Mouse (Mus musculus) CD4-positive, CD25-positive, alpha-beta regulatory T cell, adult 4 months (primary cell): ENCODE measurements around the gene Hsd11b1. TPM values are rescaled to one million over a fixed set of nuclear protein-coding genes. Genes with fewer than 3 reads are reported as not detected.

Experiments
- ATAC-seq: one replicate; pipeline ENCODE4 v1.8.0; 2017
- polyA plus RNA-seq, 2 experiments: library from polyadenylated mRNA; unstranded; fragments of 100-300 nt; shearing (Covaris generic); gene quantifications; one replicate each; pipeline ENCODE4 v1.2.1; 2017

Hsd11b1 gene
- polyA plus RNA-seq, 2 experiments from 2014 or later = 171 to 174 TPM

DNA sequence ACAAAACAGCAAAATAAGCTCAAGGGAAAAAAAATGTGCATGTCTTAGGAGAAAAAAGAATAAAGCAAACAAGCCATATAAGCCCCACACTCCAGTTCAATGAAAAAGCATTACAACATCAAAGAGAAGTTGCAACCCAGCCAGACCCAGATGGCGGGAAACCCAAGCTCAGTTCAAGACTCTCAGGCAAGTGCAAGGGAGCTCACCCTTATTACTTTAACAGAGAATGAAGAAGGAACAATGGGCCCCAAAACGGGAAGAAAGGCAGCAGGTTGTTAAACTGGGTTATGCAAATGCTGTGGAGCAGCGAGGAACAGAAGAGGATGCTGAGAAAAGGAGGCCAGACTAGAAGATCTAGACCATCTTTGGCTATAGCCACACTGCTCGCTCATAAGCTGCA is 21.0 kb downstream of the Hsd11b1 start:
- no peak for ATAC-seq

GRCm38 (mm10) chr1:193242238-193242637 is 21.6 kb downstream of the Hsd11b1 start:
- ATAC-seq = no peak

DNA sequence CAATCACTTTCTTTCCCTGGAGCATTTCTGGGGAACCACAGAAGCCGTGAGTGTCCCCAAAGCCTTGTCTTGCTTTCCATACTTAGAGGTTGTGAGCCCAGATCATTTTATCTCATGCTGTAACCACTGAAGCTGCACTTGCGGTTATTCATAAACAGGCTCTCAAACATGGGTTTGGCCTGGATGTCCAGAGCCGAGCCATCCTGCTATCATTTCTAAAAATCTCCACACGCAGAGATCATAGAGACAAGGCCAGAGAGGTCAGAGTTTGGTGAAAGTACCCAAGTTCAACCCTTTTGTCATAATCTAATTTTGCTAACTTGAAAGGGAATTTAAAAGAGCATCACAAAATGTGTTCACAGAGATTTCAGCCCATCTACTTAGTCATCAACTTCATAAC is 22.4 kb downstream of the Hsd11b1 start:
- no peak for ATAC-seq

GRCm38 (mm10) chr1:193238426-193238825 is 25.4 kb downstream of the Hsd11b1 start:
- ATAC-seq = no peak

DNA sequence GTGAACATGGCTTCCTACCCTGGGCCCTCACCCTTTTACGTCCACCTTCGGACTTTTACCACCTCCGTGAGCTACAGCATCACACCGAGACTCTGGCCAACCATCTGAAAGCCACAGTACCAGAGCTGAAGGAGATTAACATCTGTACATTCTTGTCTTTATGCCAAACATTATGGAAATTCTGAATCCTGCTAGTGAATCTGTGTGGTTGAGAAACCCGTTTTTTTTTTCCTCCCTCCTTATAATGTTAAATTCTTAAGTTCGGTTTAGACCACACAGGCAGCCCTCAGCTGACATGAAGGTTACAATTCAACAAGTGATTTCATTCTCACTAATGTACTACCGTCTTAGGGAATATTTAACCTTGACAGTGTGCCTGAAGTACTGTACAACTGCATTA is 28.9 kb downstream of the Hsd11b1 start:
- no peak for ATAC-seq

DNA sequence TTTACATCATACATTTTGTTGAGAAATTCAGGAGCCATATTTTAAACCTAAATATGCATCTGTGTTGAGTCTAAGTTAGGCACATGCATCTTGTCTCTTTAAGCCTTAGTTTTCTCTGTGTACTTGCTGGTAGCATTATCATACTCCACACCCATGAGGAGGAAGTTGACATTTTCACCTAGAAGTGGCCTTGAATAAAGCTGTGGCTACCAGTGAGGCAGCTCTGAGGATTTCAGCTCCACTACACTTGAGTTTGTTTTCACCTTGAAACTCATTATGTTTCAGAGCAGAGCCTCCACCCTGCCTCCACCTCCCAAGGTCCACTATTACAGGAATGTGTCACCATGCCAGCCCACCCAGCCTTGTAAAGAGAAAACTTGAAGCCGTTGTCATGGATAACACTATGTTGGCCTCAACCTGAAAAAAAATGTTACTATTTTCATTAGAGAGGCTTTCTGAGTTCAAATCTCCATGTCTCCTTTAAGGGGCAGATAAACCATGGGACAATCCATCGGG is 29.7 kb downstream of the Hsd11b1 start:
- ATAC-seq = no peak

GRCm38 (mm10) chr1:193232732-193233131 is 31.1 kb downstream of the Hsd11b1 start:
- no peak for ATAC-seq

GRCm38 (mm10) chr1:193230935-193231334 is 32.9 kb downstream of the Hsd11b1 start:
- peak; percentile 65 for ATAC-seq

DNA sequence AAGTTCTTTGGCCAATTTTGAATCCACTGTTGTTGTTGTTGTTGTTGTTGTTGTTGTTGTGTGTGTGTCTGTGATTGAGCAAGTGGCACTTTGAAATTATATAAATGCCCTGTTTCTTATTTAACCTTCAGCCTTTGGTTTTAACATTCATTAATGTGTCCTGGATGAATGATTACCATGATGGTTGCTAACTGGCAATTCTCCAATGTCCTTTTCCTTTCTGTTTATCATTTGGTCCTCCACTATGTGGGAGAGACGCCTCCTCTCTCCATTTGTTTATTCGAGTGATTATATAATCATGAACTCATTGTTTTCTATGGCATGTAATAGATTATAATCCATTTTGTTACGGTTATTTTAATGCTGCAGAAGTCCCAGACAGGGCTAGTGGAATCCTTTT is 33.3 kb downstream of the Hsd11b1 start:
- no peak for ATAC-seq

- no peak for ATAC-seq
These were observed 34.3 kb downstream of the Hsd11b1 start for GRCm38 (mm10) chr1:193229570-193229969.

DNA sequence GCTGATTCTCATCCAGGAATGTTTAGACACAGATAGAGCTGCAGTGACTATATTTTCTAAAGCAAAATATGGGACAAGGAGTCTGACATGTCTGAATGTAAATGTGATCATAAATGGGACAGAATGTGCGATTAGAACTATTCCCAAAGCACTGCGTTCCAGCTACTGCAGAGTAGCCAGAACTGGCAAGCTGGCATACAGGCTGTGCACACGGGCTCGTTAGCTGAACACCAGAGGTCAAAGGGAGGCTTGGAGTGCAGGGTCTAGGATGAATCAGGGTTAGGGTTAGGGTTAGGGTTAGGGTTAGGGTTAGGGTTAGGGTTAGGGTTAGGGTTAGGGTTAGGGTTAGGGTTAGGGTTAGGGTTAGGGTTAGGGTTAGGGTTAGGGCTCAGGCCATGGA is 36.3 kb downstream of the Hsd11b1 start:
- ATAC-seq = no peak

DNA sequence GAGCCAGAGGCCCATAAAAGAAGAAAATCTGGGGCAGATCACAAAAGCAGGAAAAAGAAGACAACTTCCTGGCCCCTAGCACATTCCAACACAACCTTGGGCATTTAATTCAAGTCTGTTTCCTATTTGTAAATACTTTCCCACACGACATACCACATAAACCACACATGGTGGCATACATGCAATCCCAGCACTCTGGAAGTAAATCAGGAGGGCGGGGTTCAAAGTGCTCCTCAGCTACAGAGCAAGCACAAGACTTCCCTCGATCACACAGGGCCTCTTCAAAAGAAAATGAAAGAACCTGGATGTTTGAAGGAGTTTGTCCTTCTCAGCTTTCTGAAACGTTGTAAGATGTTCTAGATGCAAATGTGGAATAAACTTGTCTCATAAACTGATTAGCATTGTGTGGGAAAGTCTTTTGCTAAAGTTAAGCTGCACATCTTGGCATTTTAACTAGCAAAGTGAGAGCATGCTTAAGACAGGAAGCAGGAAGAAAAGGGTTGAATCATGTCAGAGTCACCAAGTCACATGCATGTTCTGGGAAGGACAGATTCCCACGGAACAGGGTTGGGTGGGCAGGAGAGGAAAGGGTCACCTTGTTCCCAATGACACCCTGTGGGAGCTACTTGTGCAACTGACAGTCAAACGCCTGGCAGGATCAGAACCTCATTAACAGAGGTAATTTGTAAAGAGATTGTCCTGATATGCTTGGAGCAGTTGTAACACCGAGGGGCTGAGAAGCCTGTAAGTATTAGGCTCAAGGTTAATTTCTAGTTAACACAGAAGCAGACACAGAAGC is 37.0 kb downstream of the Hsd11b1 start:
- no peak for ATAC-seq

DNA sequence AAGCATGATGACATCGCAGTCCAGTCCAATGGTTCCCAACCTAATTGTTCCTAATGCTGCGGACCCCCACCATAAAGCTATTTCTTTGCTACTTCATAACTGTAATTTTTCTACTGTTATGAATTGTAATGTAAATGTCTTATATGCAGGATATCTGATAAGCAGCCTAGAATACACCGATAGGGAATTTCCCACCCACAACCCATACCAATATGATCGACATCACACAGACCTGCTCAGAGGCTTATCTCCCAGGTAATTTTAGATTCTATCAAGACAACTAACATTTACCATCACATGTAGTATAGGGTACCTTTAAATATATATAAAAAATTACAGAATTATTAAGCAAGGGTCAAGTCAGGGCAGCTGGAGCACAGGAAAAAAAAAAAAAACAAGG is 37.8 kb downstream of the Hsd11b1 start:
- peak; percentile 76 for ATAC-seq

- ATAC-seq = peak; percentile 48
These were observed 38.3 kb downstream of the Hsd11b1 start for GRCm38 (mm10) chr1:193225531-193225930.

DNA sequence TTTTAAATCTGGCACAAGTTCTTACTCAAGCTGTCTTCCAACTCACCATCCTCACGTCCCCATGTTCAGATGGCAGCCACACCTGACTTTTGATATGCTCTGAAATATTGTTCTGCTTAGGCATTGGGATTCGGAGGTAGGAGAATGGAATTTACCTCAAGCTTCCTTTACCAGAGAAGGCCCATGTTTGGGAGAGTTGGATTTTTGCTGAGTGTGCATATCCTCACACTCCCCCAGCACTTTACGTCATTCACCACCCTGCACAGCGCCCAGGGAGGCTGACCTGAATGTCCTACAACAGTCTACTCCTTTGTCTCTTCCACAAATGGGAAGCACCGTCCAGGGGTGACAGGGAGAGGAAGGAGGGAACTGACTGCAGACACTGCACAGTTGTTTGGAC is 43.5 kb downstream of the Hsd11b1 start:
- ATAC-seq = no peak

DNA sequence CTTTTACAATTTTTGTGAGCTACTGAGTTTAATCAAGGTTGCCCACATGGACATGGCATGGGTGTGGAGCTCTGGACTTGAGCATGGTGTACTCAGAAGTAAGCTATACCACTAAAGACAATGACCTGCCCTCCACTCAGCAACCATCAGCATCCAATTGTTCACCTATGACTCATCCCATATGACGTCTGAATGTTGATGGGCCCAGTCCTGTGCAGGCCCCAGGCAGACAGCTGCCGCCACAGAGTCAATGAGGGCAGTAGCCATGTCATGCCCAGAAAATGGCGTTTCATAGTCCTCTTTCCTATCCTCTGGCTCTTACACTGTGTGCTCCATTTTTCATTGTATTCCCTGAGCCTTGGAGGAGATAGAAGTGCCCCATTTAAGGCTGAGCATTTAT is 47.9 kb downstream of the Hsd11b1 start:
- ATAC-seq = no peak

DNA sequence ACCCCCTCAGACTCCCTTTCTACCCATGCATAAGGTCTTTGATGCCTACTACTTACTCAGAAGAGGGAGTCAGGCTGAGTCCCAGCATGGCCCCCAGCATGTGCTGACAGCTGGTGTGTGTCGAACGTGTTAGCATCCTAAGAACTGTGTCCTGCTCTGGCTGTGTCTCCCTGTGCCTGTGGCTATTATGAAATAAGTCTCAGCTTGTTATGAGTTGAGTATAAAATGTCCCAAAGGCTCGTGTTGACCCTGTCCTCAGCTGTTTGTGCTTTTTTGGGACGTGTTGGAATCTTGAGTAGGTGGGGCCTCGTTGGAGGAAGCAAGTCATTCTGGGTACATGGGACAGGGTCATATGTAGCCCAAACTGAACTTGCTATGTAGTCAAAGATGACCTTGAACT is 49.8 kb downstream of the Hsd11b1 start:
- no peak for ATAC-seq

DNA sequence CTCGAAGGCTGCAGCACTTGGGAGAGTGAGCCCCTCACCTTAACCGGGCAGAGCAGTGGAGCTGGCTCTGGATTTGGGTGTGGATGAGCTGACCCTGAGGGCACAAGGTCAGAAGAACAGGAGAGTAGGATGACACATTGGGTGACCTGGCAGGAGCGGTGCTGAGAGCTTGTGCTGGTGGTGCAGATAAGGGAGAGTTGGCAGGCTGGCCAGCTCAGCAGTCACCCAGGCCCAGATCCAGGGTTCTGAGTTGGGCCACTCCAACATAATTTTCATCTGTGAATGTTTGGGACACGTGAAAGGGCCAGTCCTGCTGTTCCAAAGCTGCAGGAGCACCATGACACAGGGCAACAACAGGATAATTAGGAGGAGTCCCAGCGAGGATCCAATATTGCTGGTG is 52.5 kb downstream of the Hsd11b1 start:
- no peak for ATAC-seq

DNA sequence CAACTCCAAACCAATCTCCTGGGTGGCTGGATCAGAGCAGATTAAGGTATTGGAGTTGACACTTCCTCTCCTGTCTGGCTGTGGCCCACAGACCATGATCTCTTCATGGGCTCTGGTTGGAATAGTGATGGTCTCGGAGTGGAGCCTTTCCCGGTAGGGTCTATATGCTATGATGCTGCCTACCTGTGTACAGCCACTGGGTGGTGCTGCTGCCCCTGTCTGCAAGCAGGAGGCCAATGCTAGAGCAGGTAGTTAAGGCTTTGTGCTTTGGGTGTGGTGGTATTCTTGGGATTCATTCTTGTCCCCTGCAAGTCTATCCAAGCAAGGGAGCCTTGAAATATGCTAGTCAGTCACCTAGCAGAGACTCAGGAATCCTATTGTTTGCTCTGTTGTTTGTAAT is 55.7 kb downstream of the Hsd11b1 start:
- ATAC-seq = peak; percentile 90

DNA sequence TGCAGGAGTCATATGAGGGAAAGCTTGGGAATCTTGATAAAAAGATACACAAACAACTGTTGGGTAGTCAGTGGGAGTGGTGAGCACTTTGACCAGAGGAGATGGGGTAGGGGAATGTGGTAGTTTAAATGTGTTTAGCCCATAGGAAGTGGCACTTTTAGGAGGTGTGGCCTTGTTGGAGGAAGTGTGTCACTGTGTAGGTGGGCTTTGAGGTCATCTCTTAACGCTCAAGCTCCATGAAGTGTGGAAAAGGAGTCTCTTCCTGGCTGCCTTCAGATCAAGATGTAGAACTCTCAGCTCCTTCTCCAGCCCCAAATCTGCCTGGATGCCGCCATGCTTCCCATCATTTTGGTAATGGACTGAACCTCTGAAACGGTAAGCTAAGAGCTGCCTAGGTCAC is 56.4 kb downstream of the Hsd11b1 start, which contains the start of gene Lamb3:
Lamb3 (plus strand) TSS at position 197 of the 400 bp plus-strand sequence.
- ATAC-seq = peak; percentile 65

- no peak for ATAC-seq
These were observed 58.4 kb downstream of the Hsd11b1 start for GRCm38 (mm10) chr1:193205431-193205830.

- ATAC-seq = no peak
These were observed 60.1 kb downstream of the Hsd11b1 start for GRCm38 (mm10) chr1:193203821-193204220.

DNA sequence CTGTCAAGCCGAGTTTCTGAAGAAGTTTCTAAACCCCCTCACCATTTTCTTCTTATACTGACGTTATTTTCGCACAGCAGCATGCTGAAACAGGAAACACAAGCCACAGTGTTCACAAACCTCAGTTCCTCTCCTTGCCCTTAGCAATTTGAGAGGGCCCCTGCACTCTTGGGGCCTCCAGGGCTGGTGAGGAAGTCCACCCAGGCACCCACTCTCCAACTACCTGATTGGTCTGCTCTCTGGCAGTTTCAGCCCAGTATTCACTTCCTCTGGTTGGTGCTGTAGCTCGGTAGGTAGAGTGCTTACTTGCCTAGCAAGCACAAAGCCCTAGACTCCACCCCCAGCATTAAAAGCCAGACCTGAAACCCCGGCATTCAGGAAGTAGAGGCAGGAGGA is 62.5 kb downstream of the Hsd11b1 start, which contains the start of gene Traf3ip3:
Traf3ip3 (minus strand) TSS at position 321 of the 396 bp plus-strand sequence.
- peak; percentile 87 for ATAC-seq

DNA sequence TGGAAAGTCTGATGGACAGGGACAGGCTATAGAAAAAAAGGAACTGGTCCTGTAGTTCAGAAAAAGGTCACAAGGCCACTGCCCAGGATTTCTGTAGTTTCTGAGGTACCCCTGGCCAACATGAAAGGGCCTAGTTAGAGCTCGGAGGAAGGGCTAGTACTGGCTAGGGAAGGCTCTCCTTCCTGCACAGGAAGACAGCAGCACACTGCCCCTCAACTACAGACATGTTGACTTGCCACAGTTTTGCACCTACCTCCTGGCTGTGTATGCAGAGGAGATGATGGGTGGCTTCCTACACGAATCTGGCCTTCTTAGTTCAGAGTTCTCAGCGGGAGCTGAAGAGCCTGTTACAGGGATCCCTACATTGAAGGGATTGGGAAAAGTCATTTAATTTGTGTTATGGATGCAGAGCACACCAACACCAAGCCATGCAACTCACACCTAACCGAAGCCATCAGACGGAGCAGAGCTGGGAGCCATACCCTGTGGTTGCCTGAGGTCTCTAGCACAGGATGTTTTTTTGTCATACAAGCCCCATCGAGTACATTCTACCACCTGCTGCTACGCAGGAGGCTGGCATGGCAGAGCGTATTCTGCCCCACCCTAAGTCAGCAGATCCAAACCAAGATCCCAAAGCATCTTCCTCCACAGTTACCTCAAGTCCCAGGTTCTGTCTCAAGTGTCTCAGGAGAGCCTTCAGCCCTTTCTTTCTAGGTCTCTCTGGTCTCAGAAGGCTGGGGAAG is 63.1 kb downstream of the Hsd11b1 start:
- peak; percentile 53 for ATAC-seq
